Mouse (Mus musculus): ENCODE data around the gene Gm12184.
"Not testable (repeated sequence)": the region's sequence is repeated elsewhere in the genome, so short reads cannot be mapped to it uniquely, and the experiment has no call there.

Gm12184 gene

GRCm38 (mm10) chr11:48824311-48824830 lies 2.1 kb downstream of the Gm12184 start:
- no peak for DNase-seq (ENCODE audit: low read depth in 2 of 2, low spot score in 2 of 2)

- peak; percentile 73 to 75 for DNase-seq (ENCODE audit: low read depth in 2 of 2, low spot score in 2 of 2)
Observed at GRCm38 (mm10) chr11:48823536-48823972, 2.9 kb downstream of the Gm12184 start.

GRCm38 (mm10) chr11:48822768-48823512 lies 3.5 kb downstream of the Gm12184 start:
- DNase-seq (ENCODE audit: low read depth in 2 of 2, low spot score in 2 of 2): no peak

- DNase-seq (ENCODE audit: low read depth in 2 of 2, low spot score in 2 of 2): not testable (repeated sequence)
Observed at GRCm38 (mm10) chr11:48821299-48821698, 5.2 kb downstream of the Gm12184 start.

GRCm38 (mm10) chr11:48820308-48820674 lies 6.2 kb downstream of the Gm12184 start:
- no peak for DNase-seq (ENCODE audit: low read depth in 2 of 2, low spot score in 2 of 2)

GRCm38 (mm10) chr11:48819614-48820307 lies 6.7 kb downstream of the Gm12184 start:
- DNase-seq (ENCODE audit: low read depth in 2 of 2, low spot score in 2 of 2): no peak

- DNase-seq (ENCODE audit: low read depth in 2 of 2, low spot score in 2 of 2): peak; percentile 87 to 88
Observed at GRCm38 (mm10) chr11:48818346-48818745, 8.1 kb downstream of the Gm12184 start.

- DNase-seq (ENCODE audit: low read depth in 2 of 2, low spot score in 2 of 2): no peak
Observed at GRCm38 (mm10) chr11:48817794-48818193, 8.7 kb downstream of the Gm12184 start.

- peak; percentile 99 for DNase-seq (ENCODE audit: low read depth in 2 of 2, low spot score in 2 of 2)
Observed at GRCm38 (mm10) chr11:48816800-48817665, 9.4 kb downstream of the Gm12184 start, which contains the start of gene Trim41. Gene Trim41, minus strand, starts transcription at chr11:48817353.

GRCm38 (mm10) chr11:48816281-48816781 lies 10.1 kb downstream of the Gm12184 start:
- DNase-seq (ENCODE audit: low read depth in 2 of 2, low spot score in 2 of 2): peak in 1 of 2 experiments; percentile 19

GRCm38 (mm10) chr11:48815851-48816250 lies 10.6 kb downstream of the Gm12184 start:
- no peak for DNase-seq (ENCODE audit: low read depth in 2 of 2, low spot score in 2 of 2)

GRCm38 (mm10) chr11:48813782-48814181 lies 12.7 kb downstream of the Gm12184 start:
- DNase-seq (ENCODE audit: low read depth in 2 of 2, low spot score in 2 of 2): no peak

GRCm38 (mm10) chr11:48810142-48810541 lies 16.3 kb downstream of the Gm12184 start:
- no peak for DNase-seq (ENCODE audit: low read depth in 2 of 2, low spot score in 2 of 2)

- DNase-seq (ENCODE audit: low read depth in 2 of 2, low spot score in 2 of 2): no peak
Observed at GRCm38 (mm10) chr11:48809434-48809830, 17.0 kb downstream of the Gm12184 start.

GRCm38 (mm10) chr11:48808737-48809433 lies 17.6 kb downstream of the Gm12184 start:
- DNase-seq (ENCODE audit: low read depth in 2 of 2, low spot score in 2 of 2): no peak

GRCm38 (mm10) chr11:48808304-48808646 lies 18.2 kb downstream of the Gm12184 start:
- DNase-seq (ENCODE audit: low read depth in 2 of 2, low spot score in 2 of 2): no peak

- no peak for DNase-seq (ENCODE audit: low read depth in 2 of 2, low spot score in 2 of 2)
Observed at GRCm38 (mm10) chr11:48807563-48808303, 18.7 kb downstream of the Gm12184 start.

- DNase-seq (ENCODE audit: low read depth in 2 of 2, low spot score in 2 of 2): no peak
Observed at GRCm38 (mm10) chr11:48806856-48807562, 19.4 kb downstream of the Gm12184 start.

GRCm38 (mm10) chr11:48804922-48805321 lies 21.5 kb downstream of the Gm12184 start:
- DNase-seq (ENCODE audit: low read depth in 2 of 2, low spot score in 2 of 2): no peak

All from CD8-positive naive resting alpha-beta T cell, adult 2 months (primary cell).